Mouse (Mus musculus) lung, postnatal 0 days (tissue): ENCODE data around the gene Ulk2. TPM values are rescaled to one million over a fixed set of nuclear protein-coding genes. Genes with fewer than 3 reads are reported as not detected.

Source experiments
- ATAC-seq: fragments of 200-750 bp; cut with Nextera tagmentation; 2 replicates; pipeline ENCODE4 v1.8.0; 2017; ENCODE audit warnings: moderate library complexity
- DNase-seq: peaks from one replicate; pipeline ENCODE4 v3.0.0-alpha.2; 2016; ENCODE audit warnings: low spot score
- H3K27ac ChIP-seq: fragments of 300-500 bp; sonication (generic); 2 replicates; pipeline ENCODE4 v1.5.1; 2014; ENCODE audit warnings: antibody characterized with exemption, mild to moderate bottlenecking, low read length, mixed read lengths
- H3K27me3 ChIP-seq: fragments of 300-500 bp; sonication (generic); replicated peaks from 2 replicates; pipeline ENCODE4 v1.6.1; 2014; ENCODE audit warnings: low read length, mixed read lengths; ENCODE audit not compliant: insufficient read depth
- H3K36me3 ChIP-seq: fragments of 300-500 bp; sonication (generic); 2 replicates; pipeline ENCODE4 v1.6.1; 2014; ENCODE audit warnings: low read length, mixed read lengths; ENCODE audit not compliant: insufficient read depth
- H3K4me1 ChIP-seq: fragments of 300-500 bp; sonication (generic); 2 replicates; pipeline ENCODE4 v1.6.1; 2014; ENCODE audit warnings: antibody characterized with exemption, low read depth, low read length, mixed read lengths; ENCODE audit not compliant: insufficient read depth
- H3K4me2 ChIP-seq: fragments of 300-500 bp; sonication (generic); replicated peaks from 2 replicates; pipeline ENCODE4 v1.6.1; 2014; ENCODE audit warnings: low read depth, mild to moderate bottlenecking, low read length, moderate library complexity, mixed read lengths
- H3K4me3 ChIP-seq: fragments of 300-500 bp; sonication (generic); 2 replicates; pipeline ENCODE4 v1.5.1; 2014; ENCODE audit warnings: low read depth, low read length
- H3K9ac ChIP-seq: fragments of 300-500 bp; sonication (generic); replicated peaks from 2 replicates; pipeline ENCODE4 v1.6.1; 2014; ENCODE audit warnings: low read depth, mild to moderate bottlenecking
- H3K9me3 ChIP-seq: fragments of 300-500 bp; sonication (generic); 2 replicates; pipeline ENCODE4 v1.6.1; 2016; ENCODE audit warnings: low read length, mixed read lengths
- CTCF ChIP-seq: IDR thresholded peaks from 2 replicates; pipeline ENCODE4 v1.5.1; 2016; ENCODE audit warnings: antibody characterized with exemption, mild to moderate bottlenecking
- EP300 ChIP-seq: IDR thresholded peaks from 2 replicates; pipeline ENCODE4 v1.6.1; 2016; ENCODE audit warnings: antibody characterized with exemption, mild to moderate bottlenecking, control low read depth
- WGBS: fragments of 180-500 bp; shearing (Covaris S2); extraction: QIAGEN DNeasy Blood & Tissue Kit; methylation state at CpG from one replicate; pipeline ENCODE4 v1.1.7; 2014; 5-methylcytosine and 5-hydroxymethylcytosine counted together
- polyA plus RNA-seq: library from polyadenylated mRNA; unstranded; fragments of >200 nt; fragmentation: Nextera tagmentation; extraction: Ambion mirVana; gene quantifications from 2 replicates; pipeline ENCODE4 v1.2.1, GENCODE M21; 2015

The Ulk2 gene
- polyA plus RNA-seq, 1 experiment from 2014 or later: 10.9 TPM

DNA sequence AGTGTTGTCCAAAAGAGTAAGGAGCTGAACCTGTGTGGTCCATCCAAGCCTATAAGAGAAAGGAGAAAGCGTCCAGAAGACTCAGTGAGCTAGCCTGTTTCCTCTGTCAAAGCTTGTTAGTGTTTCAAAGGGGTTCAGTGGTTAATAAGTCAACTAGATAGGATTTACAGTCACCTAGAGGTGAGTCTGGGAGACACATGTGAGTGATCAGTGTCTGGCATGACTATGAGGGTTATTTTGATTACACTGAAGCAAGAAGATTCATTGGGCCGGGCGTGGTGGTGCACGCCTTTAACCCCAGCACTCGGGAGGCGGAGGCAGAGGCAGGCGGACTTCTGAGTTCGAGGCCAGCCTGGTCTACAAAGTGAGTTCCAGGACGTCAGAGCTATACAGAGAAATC, 109.1 kb downstream of the Ulk2 start:
- 94% methylated on average over 9 of the region's 9 CpGs for WGBS
- no peak overlapping the region for H3K9ac ChIP-seq
- H3K4me3 ChIP-seq: no peak overlapping the region

GRCm38 (mm10) chr11:61744460-61744859, 110.4 kb downstream of the Ulk2 start:
- Histone ChIP-seq H3K27me3 (no peaks in the 10 kb centered on the region), H3K4me3 (no peak overlapping the region), H3K9ac (no peak overlapping the region), H3K9me3 (no peaks in the 10 kb centered on the region), H3K4me2 (no peak overlapping the region), H3K4me1 (no peaks in the 10 kb centered on the region), H3K27ac (no peak overlapping the region), H3K36me3 (peaks cover 7% of the 10 kb centered on the region; the same call in 1 of the 2 replicates)
- DNase-seq: no peak
- TF ChIP-seq EP300: no peak
- peak; percentile 32 for TF ChIP-seq CTCF
- ATAC-seq: no peak
- WGBS: 70% methylated on average over 3 of the region's 3 CpGs

More for the DNA sequence above, 109.1 kb downstream of the Ulk2 start:
- no peak overlapping the region for H3K4me2 ChIP-seq
- H3K4me1 ChIP-seq: no peaks in the 10 kb centered on the region
- DNase-seq (no peak), ATAC-seq (no peak)
- H3K36me3 ChIP-seq: peaks cover 3% of the 10 kb centered on the region; the same call in 1 of the 2 replicates
- no peaks in the 10 kb centered on the region for H3K27me3 ChIP-seq
- no peaks in the 10 kb centered on the region for H3K9me3 ChIP-seq
- TF ChIP-seq CTCF (no peak), EP300 (no peak)
- H3K27ac ChIP-seq: no peak overlapping the region

- no peak overlapping the region for H3K4me3 ChIP-seq
- 64% methylated on average over 3 of the region's 3 CpGs for WGBS
Measured at GRCm38 (mm10) chr11:61743768-61744167, 111.1 kb downstream of the Ulk2 start.

DNA sequence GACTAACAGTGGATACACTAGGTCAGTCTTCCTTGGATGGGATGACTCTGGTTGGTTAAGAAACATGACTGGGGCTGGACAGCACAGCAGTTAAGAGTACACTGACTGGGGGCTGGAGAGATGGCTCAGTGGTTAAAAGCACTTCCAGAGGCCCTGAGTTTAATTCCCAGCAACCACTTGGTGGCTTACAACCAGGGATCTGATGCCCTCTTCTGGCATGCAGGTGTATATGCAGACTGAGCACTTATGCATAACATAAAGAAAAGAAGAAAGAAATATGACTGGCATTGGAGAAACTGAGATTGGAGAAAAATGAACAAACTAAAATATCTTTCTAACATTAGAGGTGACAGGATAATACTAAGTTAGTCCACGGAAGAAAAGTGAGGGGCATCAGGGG, 114.4 kb downstream of the Ulk2 start:
- H3K4me2 ChIP-seq: no peak overlapping the region
- H3K9ac ChIP-seq: no peak overlapping the region
- DNase-seq: no peak
- H3K4me1 ChIP-seq: no peaks in the 10 kb centered on the region
- H3K4me3 ChIP-seq: no peak overlapping the region
- no peak overlapping the region for H3K27ac ChIP-seq
- 92% methylated on average over 1 of the region's 1 CpGs for WGBS
- TF ChIP-seq EP300 (no peak), CTCF (0 out of 2 replicates have a peak, but pooled peaks have one; percentile 3)
- H3K27me3 ChIP-seq: no peaks in the 10 kb centered on the region
- no peak for ATAC-seq
- peaks cover 9% of the 10 kb centered on the region; the same call in 1 of the 2 replicates for H3K36me3 ChIP-seq
- H3K9me3 ChIP-seq: no peaks in the 10 kb centered on the region

More at GRCm38 (mm10) chr11:61743768-61744167, 111.1 kb downstream of the Ulk2 start:
- Histone ChIP-seq H3K4me1 (no peaks in the 10 kb centered on the region), H3K36me3 (peaks cover 7% of the 10 kb centered on the region), H3K27me3 (no peaks in the 10 kb centered on the region), H3K9me3 (no peaks in the 10 kb centered on the region), H3K27ac (no peak overlapping the region), H3K9ac (no peak overlapping the region), H3K4me2 (no peak overlapping the region)
- DNase-seq: no peak
- TF ChIP-seq CTCF (no peak), EP300 (no peak)
- no peak for ATAC-seq

DNA sequence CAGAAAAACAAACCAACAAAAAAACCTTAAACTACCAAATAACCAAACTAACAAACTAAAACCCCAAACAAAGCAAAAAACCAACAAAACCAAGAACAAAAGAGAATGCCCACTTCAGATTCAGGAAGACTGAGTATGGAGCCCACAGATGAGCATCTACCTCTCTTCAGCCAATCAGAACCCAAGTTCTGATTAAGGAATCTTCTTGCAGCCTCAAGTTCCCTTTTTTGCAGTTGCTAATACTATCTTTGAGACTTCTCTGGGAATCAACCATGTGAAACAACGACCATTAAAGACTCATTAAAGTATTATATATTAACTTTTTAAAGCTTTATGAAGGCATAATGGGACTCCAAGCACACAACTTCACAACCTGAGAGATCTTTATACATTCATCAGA, 117.6 kb downstream of the Ulk2 start:
- no peaks in the 10 kb centered on the region for H3K27me3 ChIP-seq
- ATAC-seq (no peak), DNase-seq (no peak)
- no peak overlapping the region for H3K4me3 ChIP-seq
- H3K9me3 ChIP-seq: no peaks in the 10 kb centered on the region
- H3K4me2 ChIP-seq: no peak overlapping the region
- no peaks in the 10 kb centered on the region for H3K4me1 ChIP-seq
- TF ChIP-seq CTCF: no peak
- no peak for TF ChIP-seq EP300
- WGBS: 94% methylated on average over 1 of the region's 1 CpGs
- no peak overlapping the region for H3K27ac ChIP-seq
- no peak overlapping the region for H3K9ac ChIP-seq
- H3K36me3 ChIP-seq: peaks cover 12% of the 10 kb centered on the region; the same call in 1 of the 2 replicates

GRCm38 (mm10) chr11:61732672-61733071, 122.2 kb downstream of the Ulk2 start:
- H3K9me3 ChIP-seq: no peaks in the 10 kb centered on the region
- no peak overlapping the region for H3K27ac ChIP-seq
- H3K9ac ChIP-seq: no peak overlapping the region
- TF ChIP-seq CTCF (no peak), EP300 (no peak)
- H3K27me3 ChIP-seq: no peaks in the 10 kb centered on the region
- DNase-seq: no peak
- H3K36me3 ChIP-seq: peaks cover 9% of the 10 kb centered on the region; the same call in 1 of the 2 replicates
- no peak overlapping the region for H3K4me2 ChIP-seq
- H3K4me1 ChIP-seq: no peaks in the 10 kb centered on the region
- H3K4me3 ChIP-seq: no peak overlapping the region
- ATAC-seq: no peak
- 84% methylated on average over 7 of the region's 7 CpGs for WGBS

- Histone ChIP-seq H3K4me3 (no peak overlapping the region), H3K4me1 (no peaks in the 10 kb centered on the region), H3K27ac (no peak overlapping the region), H3K4me2 (no peak overlapping the region), H3K36me3 (no peaks in the 10 kb centered on the region), H3K27me3 (no peaks in the 10 kb centered on the region), H3K9me3 (no peaks in the 10 kb centered on the region), H3K9ac (no peak overlapping the region)
- WGBS: 42% methylated on average over 2 of the region's 2 CpGs
- peak; percentile 40 for ATAC-seq
- DNase-seq: peak; percentile 30
- no peak for TF ChIP-seq CTCF
- TF ChIP-seq EP300: no peak
Measured at GRCm38 (mm10) chr11:61728037-61728436, 126.8 kb downstream of the Ulk2 start.

Other genes starting within 250 kb of the Ulk2 start
- 71.8 and 72.1 TPM in 2 replicates for gene Grap, start 201.8 kb downstream of the Ulk2 start, polyA plus RNA-seq
- 1.7 and 1.9 TPM in 2 replicates for gene Fam83g, start 171.0 kb downstream of the Ulk2 start, polyA plus RNA-seq
- 0.06 TPM in 1 of 2 replicates, not detected in the other for gene Slc5a10, start 134.2 kb downstream of the Ulk2 start, polyA plus RNA-seq
- gene Prpsap2, start 93.0 kb downstream of the Ulk2 start, polyA plus RNA-seq: 16.0 and 16.4 TPM in 2 replicates
- 7.6 and 10.2 TPM in 2 replicates for gene Akap10, start 75.2 kb upstream of the Ulk2 start, polyA plus RNA-seq
- 14.7 and 18.6 TPM in 2 replicates for gene Specc1, start 101.7 kb upstream of the Ulk2 start, polyA plus RNA-seq